Mouse (Mus musculus): ENCODE measurements at regions not wholly inside any gene's neighbourhood (a gene's known extent, or its start where the extent isn't known, plus 50 kb on each side); places are given as distances from the start of the nearest gene placed in this dataset.
"Not testable (repeated sequence)": the region's sequence is repeated elsewhere in the genome, so short reads cannot be mapped to it uniquely, and the experiment has no call there.

- DNase-seq: no peak
These were observed 378.5 kb upstream of the Meis2 start for GRCm38 (mm10) chr2:116444163-116444562.

DNA sequence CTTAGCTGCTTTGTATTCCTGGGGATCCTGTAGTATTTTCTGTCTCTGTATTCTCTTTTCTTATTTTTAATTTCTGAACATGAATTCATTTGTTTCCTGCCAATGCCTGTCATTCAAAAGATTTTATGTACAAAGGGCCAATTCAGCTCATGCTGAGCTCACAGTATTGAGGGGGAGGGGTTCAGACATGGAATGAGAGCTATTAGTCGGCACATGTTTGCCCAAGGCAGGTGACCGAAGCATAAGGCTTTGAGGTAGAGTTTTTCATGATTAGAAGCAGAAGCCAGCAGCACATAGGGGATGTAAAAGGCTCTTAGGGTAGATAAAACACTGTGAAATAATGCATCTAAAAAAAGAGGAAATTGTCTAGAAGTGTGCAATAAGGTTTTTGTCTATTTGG, 374.6 kb upstream of the Meis2 start:
- no peak for DNase-seq

DNA sequence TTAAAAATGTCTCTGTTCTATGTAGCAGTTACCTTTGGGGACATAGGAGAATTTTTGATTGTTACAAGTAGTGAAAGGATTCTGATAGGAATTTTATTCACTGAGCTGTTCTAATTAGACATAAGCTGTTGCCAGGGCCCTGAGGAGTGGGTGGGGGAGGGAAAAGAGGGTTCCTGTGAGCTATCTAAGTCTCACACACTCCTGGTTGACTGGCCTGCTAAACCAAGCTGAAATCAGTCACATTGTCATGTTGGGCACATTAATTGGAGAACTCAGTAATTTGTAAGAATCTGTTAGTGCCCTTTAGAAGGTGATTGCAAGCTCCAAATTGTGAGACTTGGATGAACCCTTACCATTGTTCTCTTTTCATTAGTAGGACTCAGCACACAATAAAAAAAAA, 367.8 kb upstream of the Meis2 start:
- DNase-seq: no peak

GRCm38 (mm10) chr2:116424131-116424530, 358.5 kb upstream of the Meis2 start:
- no peak for DNase-seq

GRCm38 (mm10) chr2:116417428-116418195, 352.0 kb upstream of the Meis2 start:
- DNase-seq: no peak

GRCm38 (mm10) chr2:116415742-116416141, 350.1 kb upstream of the Meis2 start:
- DNase-seq: no peak

GRCm38 (mm10) chr2:116402113-116402512, 336.5 kb upstream of the Meis2 start:
- DNase-seq: no peak

GRCm38 (mm10) chr2:116399966-116400365, 334.3 kb upstream of the Meis2 start:
- DNase-seq: no peak

DNA sequence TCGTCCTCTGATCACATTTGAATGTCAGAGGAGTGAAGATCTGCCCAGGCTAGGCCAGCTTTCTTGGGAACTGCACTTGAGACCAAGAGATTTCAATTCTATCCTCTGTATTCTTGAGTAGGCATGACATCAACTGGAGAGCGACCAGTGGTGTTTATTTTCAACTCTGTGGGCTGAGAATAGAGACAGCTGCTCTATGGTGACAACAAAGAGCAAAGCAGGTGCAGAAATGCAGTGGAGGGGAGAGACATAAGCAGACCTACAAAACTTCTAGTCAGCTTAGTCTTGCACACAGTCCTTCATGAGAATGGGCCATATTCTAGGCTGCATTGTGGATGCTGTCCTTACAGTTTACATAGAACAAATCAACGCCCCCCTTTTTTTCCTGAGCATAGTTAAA, 303.2 kb upstream of the Meis2 start:
- DNase-seq: no peak

GRCm38 (mm10) chr2:116364136-116364535, 298.5 kb upstream of the Meis2 start:
- no peak for DNase-seq

GRCm38 (mm10) chr2:116358145-116358544, 292.5 kb upstream of the Meis2 start:
- DNase-seq: no peak

DNA sequence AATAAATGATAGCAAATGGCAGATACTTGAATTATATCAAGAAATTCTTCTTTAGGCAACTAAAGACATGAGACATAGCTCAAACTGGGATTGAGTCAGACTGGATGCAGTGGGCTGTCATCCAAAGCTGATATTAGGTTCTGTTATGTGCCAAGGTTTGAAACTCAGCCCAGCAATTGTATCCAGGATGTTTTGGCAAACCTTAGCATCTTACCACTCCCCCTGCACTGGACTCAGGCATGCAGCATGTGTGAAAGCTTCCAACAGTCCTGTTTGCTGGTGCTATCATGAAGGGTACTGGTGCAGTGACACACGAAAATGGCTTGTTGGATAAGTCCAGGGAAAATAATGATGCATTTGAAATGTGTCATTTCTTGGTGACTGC, 282.9 kb upstream of the Meis2 start:
- DNase-seq: no peak

DNA sequence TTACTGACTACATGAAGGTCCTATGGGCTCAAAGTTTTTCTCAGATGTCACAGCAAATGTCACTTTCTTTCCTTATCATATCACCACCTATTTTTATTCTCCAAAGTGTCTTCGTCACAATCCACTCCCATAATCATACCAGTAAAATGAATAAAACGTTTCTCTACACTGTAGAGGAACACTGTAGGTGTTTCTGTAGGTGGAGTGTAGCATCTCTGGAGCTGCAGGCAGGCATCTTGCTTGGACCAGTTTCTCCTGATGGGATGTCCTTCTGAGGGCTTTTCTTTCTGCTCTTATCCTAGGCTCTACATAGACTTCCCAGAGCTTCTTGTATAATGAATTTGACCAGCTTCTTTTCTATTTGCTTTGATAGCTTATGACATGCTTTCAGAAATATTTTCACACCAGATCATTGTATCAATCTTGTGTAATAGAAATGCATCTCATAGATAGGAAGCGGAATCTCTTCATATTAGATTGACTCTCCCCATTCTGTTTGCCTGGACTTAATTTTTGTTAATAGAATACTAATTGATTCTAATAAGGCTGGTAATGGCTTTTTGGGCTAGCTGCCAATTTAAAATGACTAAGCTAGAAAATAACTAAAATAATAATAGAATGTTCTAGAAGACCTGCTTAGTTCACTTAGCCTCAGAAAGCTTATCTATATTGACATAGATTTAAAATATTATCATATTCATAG, 282.3 kb upstream of the Meis2 start:
- no peak for DNase-seq

GRCm38 (mm10) chr2:116331801-116332200, 266.2 kb upstream of the Meis2 start:
- no peak for DNase-seq

GRCm38 (mm10) chr2:116322039-116322770, 256.6 kb upstream of the Meis2 start:
- DNase-seq: no peak

DNA sequence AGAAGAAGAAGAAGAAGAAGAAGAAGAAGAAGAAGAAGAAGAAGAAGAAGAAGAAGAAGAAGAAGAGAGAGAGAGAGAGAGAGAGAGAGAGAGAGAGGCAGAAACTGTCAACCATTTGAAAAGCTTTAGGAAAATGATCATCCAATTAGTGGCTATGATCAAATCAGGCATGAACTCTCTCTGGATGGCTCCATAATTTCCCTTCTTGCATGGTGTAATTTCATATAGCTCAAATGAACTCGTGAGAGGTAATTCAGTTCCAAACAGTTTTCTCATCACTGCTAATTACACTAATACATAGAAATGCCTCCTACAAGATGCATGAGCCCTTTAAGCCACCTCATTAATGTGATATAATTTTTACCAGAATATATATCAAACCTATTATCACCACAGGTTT, 233.9 kb upstream of the Meis2 start:
- no peak for DNase-seq

DNA sequence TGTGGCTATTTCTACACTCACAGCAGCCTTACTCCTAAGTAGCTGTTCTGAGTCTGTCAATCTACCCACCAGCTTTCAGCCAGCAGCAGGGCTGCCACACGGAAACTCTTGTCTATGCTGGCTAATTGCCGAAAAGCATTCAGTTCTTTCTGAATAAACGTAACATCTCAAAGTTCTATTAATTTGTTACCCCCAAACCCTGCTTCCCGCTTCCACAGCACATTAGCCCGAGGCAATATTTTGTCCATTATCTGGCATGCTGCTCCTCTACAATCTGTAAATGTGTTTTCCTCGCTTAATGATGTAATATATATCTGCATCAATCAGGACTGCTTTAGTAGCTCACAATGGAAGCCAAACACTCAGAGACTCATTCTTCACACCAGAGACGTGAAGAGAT, 224.2 kb upstream of the Meis2 start:
- no peak for DNase-seq

DNA sequence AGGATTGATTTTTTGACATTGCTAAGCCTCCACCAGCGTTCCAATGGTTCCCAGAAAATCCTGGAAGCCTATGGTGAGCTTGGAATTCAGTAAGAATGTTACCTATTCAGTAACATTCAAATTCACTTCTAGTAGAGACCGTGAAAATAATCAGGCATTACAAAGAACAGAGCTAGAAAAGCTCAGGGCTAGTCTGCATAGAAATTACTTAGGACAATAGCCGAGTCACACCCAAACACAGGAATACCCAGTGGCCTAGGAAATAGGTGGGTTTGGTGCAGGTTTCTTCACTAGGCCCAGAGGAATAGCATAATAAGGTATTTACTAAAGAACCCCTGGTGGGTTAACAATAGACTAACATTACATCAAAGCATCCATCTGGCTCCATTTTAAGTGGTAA, 177.6 kb upstream of the Meis2 start:
- DNase-seq: not testable (repeated sequence)

DNA sequence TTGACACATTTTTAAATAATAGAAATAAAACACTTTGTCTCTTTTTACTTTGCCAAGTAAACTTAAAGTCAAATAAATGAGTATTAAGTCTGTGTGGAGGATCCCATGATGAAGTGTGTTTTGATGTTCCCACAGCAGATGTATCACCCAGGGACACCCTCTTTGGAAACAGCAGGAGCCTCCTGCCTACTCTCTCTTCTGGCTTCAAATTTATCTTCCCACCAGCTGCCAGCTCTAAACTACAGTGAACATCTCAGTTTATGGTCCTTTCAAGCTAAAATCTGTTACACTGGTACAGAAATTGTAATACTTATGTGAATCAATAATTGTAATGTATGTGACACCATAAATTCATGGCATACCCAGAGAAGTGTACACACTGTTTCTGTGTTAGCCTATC, 171.1 kb upstream of the Meis2 start:
- no peak for DNase-seq

- no peak for DNase-seq
These were observed 167.2 kb upstream of the Meis2 start for GRCm38 (mm10) chr2:116232793-116233192.

- peak; percentile 11 for DNase-seq
These were observed 150.8 kb upstream of the Meis2 start for GRCm38 (mm10) chr2:116216418-116216817.

- no peak for DNase-seq
These were observed 135.9 kb upstream of the Meis2 start for GRCm38 (mm10) chr2:116201248-116202223.

DNA sequence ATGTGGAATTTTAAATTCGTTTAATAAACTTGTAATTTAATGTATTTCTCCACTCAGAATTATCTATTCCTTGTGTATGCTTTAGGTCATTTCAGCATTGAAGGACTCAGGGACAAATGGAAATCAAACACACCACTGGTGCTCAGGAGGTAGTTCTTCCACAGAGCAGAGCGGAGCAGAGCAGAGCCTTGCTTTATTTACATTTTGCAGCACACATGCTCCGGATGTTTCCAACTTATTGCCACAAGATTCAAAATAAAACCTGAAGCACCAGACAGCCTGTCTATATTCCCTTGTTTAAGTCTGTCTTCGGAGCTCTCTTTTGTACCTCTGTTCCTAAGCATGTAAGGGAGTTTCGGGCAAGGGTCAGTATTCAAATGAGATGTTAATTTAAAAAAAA, 135.2 kb upstream of the Meis2 start:
- no peak for DNase-seq

Data from right cerebral cortex, postnatal 14 days (tissue).